Mouse (Mus musculus) frontal cortex, postnatal 10 days (tissue): ENCODE data around the gene Emc6.
A peak's percentile ranks its signal among the peaks of the same experiment; 100 is the strongest.

ENCODE experiments used
- DNase-seq, 2 experiments: peaks; one replicate each; pipeline ENCODE4 v3.0.0; 2022; ENCODE audit warnings: low spot score in 2 of 2, mixed read lengths in 1 of 2

Gene Emc6

GRCm38 (mm10) chr11:73176186-73176585, 651 bp downstream of the Emc6 start:
- DNase-seq: no peak

GRCm38 (mm10) chr11:73175612-73176011, 1.2 kb downstream of the Emc6 start:
- no peak for DNase-seq

- no peak for DNase-seq
Observed at GRCm38 (mm10) chr11:73172186-73172585, 4.7 kb downstream of the Emc6 start.

GRCm38 (mm10) chr11:73169231-73169630, 7.6 kb downstream of the Emc6 start:
- no peak for DNase-seq

GRCm38 (mm10) chr11:73168576-73168975, 8.3 kb downstream of the Emc6 start:
- no peak for DNase-seq

GRCm38 (mm10) chr11:73168071-73168470, 8.8 kb downstream of the Emc6 start:
- no peak for DNase-seq

GRCm38 (mm10) chr11:73162284-73162683, 14.6 kb downstream of the Emc6 start:
- no peak for DNase-seq

GRCm38 (mm10) chr11:73161616-73162015, 15.2 kb downstream of the Emc6 start:
- DNase-seq: no peak

- DNase-seq: no peak
Observed at GRCm38 (mm10) chr11:73160811-73161200, 16.0 kb downstream of the Emc6 start.

GRCm38 (mm10) chr11:73159957-73160810, 16.7 kb downstream of the Emc6 start, which contains the start of gene P2rx5:
P2rx5 (plus strand) TSS chr11:73160421.
- DNase-seq: no peak

- DNase-seq: no peak
Observed at GRCm38 (mm10) chr11:73155071-73155470, 21.8 kb downstream of the Emc6 start.

- no peak for DNase-seq
Observed at GRCm38 (mm10) chr11:73148209-73148608, 28.6 kb downstream of the Emc6 start.

GRCm38 (mm10) chr11:73146975-73147365, 29.9 kb downstream of the Emc6 start:
- no peak for DNase-seq

- no peak for DNase-seq
Observed at GRCm38 (mm10) chr11:73146026-73146974, 30.5 kb downstream of the Emc6 start.

- DNase-seq: no peak
Observed at GRCm38 (mm10) chr11:73144261-73144681, 32.6 kb downstream of the Emc6 start.

GRCm38 (mm10) chr11:73137591-73138501, 39.0 kb downstream of the Emc6 start, which contains the start of gene Haspin:
Haspin (minus strand) TSS chr11:73138294.
- DNase-seq: peak; percentile 78 to 88

GRCm38 (mm10) chr11:73137116-73137515, 39.7 kb downstream of the Emc6 start:
- DNase-seq: no peak

GRCm38 (mm10) chr11:73136587-73136986, 40.2 kb downstream of the Emc6 start:
- no peak for DNase-seq

- DNase-seq: no peak
Observed at GRCm38 (mm10) chr11:73134222-73134621, 42.6 kb downstream of the Emc6 start.

- DNase-seq: no peak
Observed at GRCm38 (mm10) chr11:73132999-73133398, 43.8 kb downstream of the Emc6 start.

GRCm38 (mm10) chr11:73131020-73131419, 45.8 kb downstream of the Emc6 start:
- DNase-seq: no peak
